Mouse (Mus musculus) forebrain, embryonic 14.5 days (tissue): ENCODE measurements around the gene Gm45234. TPM values are rescaled to one million over a fixed set of nuclear protein-coding genes. Genes with fewer than 3 reads are reported as not detected.
A peak's percentile ranks its signal among the peaks of the same experiment; 100 is the strongest.

Source experiments
- ATAC-seq: fragments of 200-750 bp; cut with Nextera tagmentation; 2 replicates; pipeline ENCODE4 v1.8.0; 2017; ENCODE audit warnings: mild to moderate bottlenecking, moderate library complexity
- DNase-seq: peaks from one replicate; pipeline ENCODE4 v3.0.0-alpha.2; 2015; ENCODE audit warnings: low spot score
- H3K27ac ChIP-seq: fragments of 300-500 bp; sonication (generic); 2 replicates; pipeline ENCODE4 v1.5.1; 2014; ENCODE audit warnings: low read depth, mild to moderate bottlenecking, control low read depth, low read length, moderate library complexity
- H3K27me3 ChIP-seq: fragments of 300-500 bp; sonication (generic); replicated peaks from 2 replicates; pipeline ENCODE4 v1.6.1; 2014; ENCODE audit warnings: low read length, control low read depth, mixed read lengths; ENCODE audit not compliant: control insufficient read depth, insufficient read depth
- H3K36me3 ChIP-seq: fragments of 300-500 bp; sonication (generic); 2 replicates; pipeline ENCODE4 v1.6.1; 2014; ENCODE audit warnings: low read length, control low read depth; ENCODE audit not compliant: control insufficient read depth, insufficient read depth
- H3K4me1 ChIP-seq: fragments of 300-500 bp; sonication (generic); 2 replicates; pipeline ENCODE4 v1.6.1; 2014; ENCODE audit warnings: antibody characterized with exemption, low read length, control low read depth; ENCODE audit not compliant: control insufficient read depth, insufficient read depth
- H3K4me2 ChIP-seq: fragments of 300-500 bp; sonication (generic); 2 replicates; pipeline ENCODE4 v1.6.1; 2014; ENCODE audit warnings: mild to moderate bottlenecking, control low read depth, low read length
- H3K4me3 ChIP-seq: fragments of 300-500 bp; sonication (generic); 2 replicates; pipeline ENCODE4 v1.5.1; 2014; ENCODE audit warnings: low read depth, low read length, control low read depth
- H3K9ac ChIP-seq: fragments of 300-500 bp; sonication (generic); 2 replicates; pipeline ENCODE4 v1.6.1; 2014; ENCODE audit warnings: mild to moderate bottlenecking, low read length, control low read depth, moderate library complexity
- H3K9me3 ChIP-seq: fragments of 300-500 bp; sonication (generic); replicated peaks from 2 replicates; pipeline ENCODE4 v1.6.1; 2016; ENCODE audit warnings: low read length, control low read depth, mixed read lengths; ENCODE audit not compliant: control insufficient read depth
- WGBS: fragments of 180-500 bp; shearing (Covaris S2); extraction: QIAGEN DNeasy Blood & Tissue Kit; methylation state at CpG from one replicate; pipeline ENCODE4 v1.1.7; 2014; 5-methylcytosine and 5-hydroxymethylcytosine counted together
- polyA plus RNA-seq: library from polyadenylated mRNA; unstranded; fragments of >200 nt; fragmentation: Nextera tagmentation; extraction: Ambion mirVana; gene quantifications from 2 replicates; pipeline ENCODE4 v1.2.1, GENCODE M21; 2014

Gene Gm45234
- polyA plus RNA-seq, 1 experiment from 2014 or later = not detected

- Histone ChIP-seq H3K36me3 (no peaks in the 10 kb centered on the region), H3K4me3 (no peak overlapping the region), H3K9ac (no peak overlapping the region), H3K27ac (no peak overlapping the region), H3K4me2 (no peak overlapping the region), H3K27me3 (no peaks in the 10 kb centered on the region), H3K4me1 (no peaks in the 10 kb centered on the region), H3K9me3 (no peaks in the 10 kb centered on the region)
- no peak for DNase-seq
- 88% methylated on average over 4 of the region's 4 CpGs for WGBS
- no peak for ATAC-seq
Observed at GRCm38 (mm10) chr6:124789519-124789918, 33.7 kb upstream of the Gm45234 start.

GRCm38 (mm10) chr6:124787722-124788121, 31.9 kb upstream of the Gm45234 start:
- no peaks in the 10 kb centered on the region for H3K9me3 ChIP-seq
- ATAC-seq (no peak), DNase-seq (no peak)
- H3K36me3 ChIP-seq = no peaks in the 10 kb centered on the region
- no peak overlapping the region for H3K9ac ChIP-seq
- WGBS = 86% methylated on average over 10 of the region's 10 CpGs
- H3K27ac ChIP-seq = no peak overlapping the region
- H3K27me3 ChIP-seq = no peaks in the 10 kb centered on the region
- no peaks in the 10 kb centered on the region for H3K4me1 ChIP-seq
- H3K4me3 ChIP-seq = no peak overlapping the region
- no peak overlapping the region for H3K4me2 ChIP-seq

DNA sequence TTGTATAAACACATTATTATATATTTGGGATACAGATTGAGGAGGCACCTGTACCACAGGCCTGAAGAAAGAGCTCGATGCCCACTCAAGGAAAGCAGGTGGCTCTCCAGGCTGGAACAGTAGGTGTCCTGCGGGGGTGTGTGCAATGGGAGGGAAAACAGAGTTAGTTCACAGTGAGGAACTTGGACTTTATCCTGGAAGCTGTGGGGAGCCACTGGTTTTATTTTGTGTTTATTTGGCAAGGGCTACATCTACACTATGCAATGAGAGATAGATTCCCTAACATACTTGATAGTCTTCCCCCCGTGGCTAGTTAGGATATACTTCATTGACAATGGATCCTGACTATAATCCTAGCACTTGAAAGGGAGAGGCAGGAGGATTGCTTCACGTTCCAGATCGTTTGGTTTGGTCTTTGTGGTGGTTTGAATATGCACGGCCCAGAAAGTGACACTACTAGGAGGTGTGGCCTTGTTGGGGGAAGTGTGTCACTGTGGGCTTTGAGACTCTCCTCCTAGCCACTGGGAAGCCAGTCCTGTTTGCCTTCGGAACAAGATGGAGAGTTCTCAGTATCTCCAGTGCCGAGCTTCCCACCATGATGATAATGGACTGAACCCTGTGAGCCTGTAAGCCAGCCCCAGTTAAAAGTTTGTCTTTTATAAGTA, 31.1 kb upstream of the Gm45234 start:
- ATAC-seq (no peak), DNase-seq (no peak)
- H3K9me3 ChIP-seq = no peaks in the 10 kb centered on the region
- 0 out of 2 replicates have a peak, but pooled peaks cover 2% of the 10 kb centered on the region for H3K4me1 ChIP-seq
- WGBS = 48% methylated on average over 8 of the region's 8 CpGs
- H3K4me3 ChIP-seq = no peak overlapping the region
- no peak overlapping the region for H3K9ac ChIP-seq
- no peaks in the 10 kb centered on the region for H3K36me3 ChIP-seq
- H3K27me3 ChIP-seq = no peaks in the 10 kb centered on the region
- no peak overlapping the region for H3K27ac ChIP-seq
- no peak overlapping the region for H3K4me2 ChIP-seq

- ATAC-seq = no peak
- Histone ChIP-seq H3K4me3 (no peak overlapping the region), H3K4me2 (no peak overlapping the region; the same call in 1 of the 2 replicates), H3K27ac (no peak overlapping the region), H3K9me3 (no peaks in the 10 kb centered on the region), H3K36me3 (no peaks in the 10 kb centered on the region), H3K9ac (no peak overlapping the region), H3K4me1 (peaks cover 2% of the 10 kb centered on the region; the same call in 1 of the 2 replicates), H3K27me3 (no peaks in the 10 kb centered on the region)
- DNase-seq = no peak
- 23% methylated on average over 6 of the region's 6 CpGs for whole genome bisulfite sequencing
Observed at GRCm38 (mm10) chr6:124782436-124782835, 26.6 kb upstream of the Gm45234 start.

DNA sequence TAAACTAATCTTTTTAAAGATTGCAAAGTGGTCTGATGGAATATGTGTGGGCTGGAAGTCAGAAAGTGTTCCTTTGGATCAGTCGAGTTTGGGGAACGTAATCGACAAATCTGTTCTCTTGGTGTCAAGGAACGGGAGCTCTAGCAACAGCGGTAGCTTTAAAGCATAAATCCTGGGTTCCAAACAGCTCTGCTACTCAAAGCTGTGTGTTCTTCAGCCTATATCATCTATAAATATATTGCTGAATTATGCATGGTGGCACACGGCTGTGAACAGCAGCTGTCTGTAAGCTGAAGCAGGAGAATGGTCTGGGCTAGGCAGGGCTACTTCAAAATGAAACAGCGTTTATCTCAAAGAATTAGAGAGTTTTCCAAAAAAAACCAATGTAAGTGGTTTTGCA, 25.1 kb upstream of the Gm45234 start:
- 86% methylated on average over 7 of the region's 7 CpGs for WGBS
- DNase-seq = no peak

DNA sequence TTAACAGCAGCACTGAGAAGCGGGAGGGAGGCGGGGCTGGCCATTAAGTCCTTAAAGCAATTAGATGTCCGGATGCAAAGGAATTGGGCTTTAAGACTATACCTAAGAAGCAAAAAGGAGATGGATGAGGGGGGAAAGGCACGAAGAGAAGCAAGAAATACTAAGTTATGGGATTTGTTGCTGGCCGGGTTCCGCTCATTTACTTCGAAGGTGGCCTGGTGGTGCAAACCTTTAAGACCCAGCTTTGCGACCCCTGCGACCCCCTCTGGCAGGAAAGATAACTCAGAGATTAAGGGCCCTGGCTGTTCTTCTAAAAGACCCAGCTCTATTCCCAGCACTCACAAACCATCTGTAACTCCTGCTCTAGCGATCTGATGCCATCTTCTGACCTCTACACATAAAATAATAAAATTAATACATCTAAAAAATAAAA, 24.2 kb upstream of the Gm45234 start:
- H3K9me3 ChIP-seq = no peaks in the 10 kb centered on the region
- H3K27ac ChIP-seq = no peak overlapping the region
- no peaks in the 10 kb centered on the region for H3K36me3 ChIP-seq
- peak overlapping the region; percentile 1; the same call in 1 of the 2 replicates for H3K9ac ChIP-seq
- H3K27me3 ChIP-seq = no peaks in the 10 kb centered on the region
- 1% methylated on average over 10 of the region's 10 CpGs for WGBS
- no peak for DNase-seq
- peaks cover 2% of the 10 kb centered on the region; the same call in 1 of the 2 replicates for H3K4me1 ChIP-seq
- H3K4me2 ChIP-seq = peak overlapping the region; percentile 66
- 0 out of 2 replicates have a peak, but pooled peaks have one; percentile 25 for ATAC-seq
- peak overlapping the region; percentile 29 for H3K4me3 ChIP-seq

More for the DNA sequence above, 25.1 kb upstream of the Gm45234 start:
- ATAC-seq = no peak
- Histone ChIP-seq H3K27me3 (no peaks in the 10 kb centered on the region), H3K27ac (no peak overlapping the region), H3K36me3 (no peaks in the 10 kb centered on the region), H3K4me3 (no peak overlapping the region), H3K4me2 (no peak overlapping the region), H3K9ac (no peak overlapping the region), H3K4me1 (peaks cover 2% of the 10 kb centered on the region; the same call in 1 of the 2 replicates), H3K9me3 (no peaks in the 10 kb centered on the region)

DNA sequence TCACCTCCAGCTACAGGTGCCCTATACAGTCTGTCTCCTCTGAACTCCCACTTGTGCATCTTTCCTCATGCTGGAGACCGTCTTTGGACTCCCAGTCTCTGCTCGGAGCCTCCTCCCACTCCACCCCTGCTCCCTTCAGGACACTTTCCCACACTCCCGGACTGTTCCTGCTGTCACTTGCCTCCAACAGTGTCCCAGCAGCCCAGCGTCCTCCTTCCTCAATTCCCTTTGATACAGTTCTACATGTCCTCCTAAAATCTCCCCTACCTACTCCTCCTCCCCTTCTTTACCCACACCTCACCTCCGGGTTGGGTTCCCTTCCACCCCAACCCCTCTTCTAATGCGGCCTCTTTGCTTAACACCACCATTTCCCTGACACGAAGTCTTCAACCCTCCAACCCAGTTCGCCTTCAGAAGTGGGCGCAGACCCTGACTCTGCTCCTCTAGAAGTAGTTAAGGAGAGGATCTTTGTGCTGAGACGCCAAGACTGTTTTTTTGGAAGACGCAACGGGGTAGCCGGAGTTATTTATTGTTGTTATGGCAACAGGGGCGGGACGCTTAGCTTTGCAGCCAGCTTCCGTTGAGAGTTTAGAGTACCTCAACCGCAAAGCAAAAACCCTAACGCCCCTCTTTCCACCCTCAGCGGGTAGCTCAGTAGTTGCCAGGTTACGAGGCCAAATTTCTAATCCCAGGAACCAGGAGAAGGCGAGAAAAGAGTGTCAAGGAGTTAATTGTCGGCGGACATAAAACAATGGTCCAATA, 23.6 kb upstream of the Gm45234 start, which contains the start of gene Lrrc23:
Gene Lrrc23 (minus strand): TSS at position 506 of the 762 bp plus-strand sequence.
- peak within 1 kb of the TSS; percentile 1; the same call in 1 of the 2 replicates for H3K9ac ChIP-seq
- H3K27ac ChIP-seq = no peak within 1 kb of the TSS
- H3K4me1 ChIP-seq = peaks cover 2% of the 10 kb centered on the region; the same call in 1 of the 2 replicates
- ATAC-seq = peak; percentile 71
- peak within 1 kb of the TSS; percentile 66 for H3K4me2 ChIP-seq
- peak within 1 kb of the TSS; percentile 29 for H3K4me3 ChIP-seq
- WGBS = 2% methylated on average over 23 of the region's 23 CpGs
- no peaks in the 10 kb centered on the region for H3K9me3 ChIP-seq
- H3K36me3 ChIP-seq = no peaks in the 10 kb centered on the region
- H3K27me3 ChIP-seq = no peaks in the 10 kb centered on the region
- DNase-seq = peak; percentile 80

GRCm38 (mm10) chr6:124770511-124770910, 14.7 kb upstream of the Gm45234 start:
- H3K4me2 ChIP-seq = no peak overlapping the region
- no peak for ATAC-seq
- H3K4me1 ChIP-seq = peaks cover 5% of the 10 kb centered on the region
- no peaks in the 10 kb centered on the region for H3K9me3 ChIP-seq
- WGBS = 92% methylated on average over 15 of the region's 15 CpGs
- H3K9ac ChIP-seq = no peak overlapping the region
- H3K27ac ChIP-seq = no peak overlapping the region
- H3K4me3 ChIP-seq = no peak overlapping the region
- no peaks in the 10 kb centered on the region for H3K27me3 ChIP-seq
- DNase-seq = no peak
- H3K36me3 ChIP-seq = no peaks in the 10 kb centered on the region
